Mouse (Mus musculus) retina, embryonic 14.5 days (tissue): Measurements from ENCODE around the gene Cisd1.

ENCODE experiments used
- DNase-seq: peaks from one replicate; pipeline ENCODE4 v3.0.0-alpha.2; 2015; ENCODE audit warnings: low spot score

Cisd1 gene

DNA sequence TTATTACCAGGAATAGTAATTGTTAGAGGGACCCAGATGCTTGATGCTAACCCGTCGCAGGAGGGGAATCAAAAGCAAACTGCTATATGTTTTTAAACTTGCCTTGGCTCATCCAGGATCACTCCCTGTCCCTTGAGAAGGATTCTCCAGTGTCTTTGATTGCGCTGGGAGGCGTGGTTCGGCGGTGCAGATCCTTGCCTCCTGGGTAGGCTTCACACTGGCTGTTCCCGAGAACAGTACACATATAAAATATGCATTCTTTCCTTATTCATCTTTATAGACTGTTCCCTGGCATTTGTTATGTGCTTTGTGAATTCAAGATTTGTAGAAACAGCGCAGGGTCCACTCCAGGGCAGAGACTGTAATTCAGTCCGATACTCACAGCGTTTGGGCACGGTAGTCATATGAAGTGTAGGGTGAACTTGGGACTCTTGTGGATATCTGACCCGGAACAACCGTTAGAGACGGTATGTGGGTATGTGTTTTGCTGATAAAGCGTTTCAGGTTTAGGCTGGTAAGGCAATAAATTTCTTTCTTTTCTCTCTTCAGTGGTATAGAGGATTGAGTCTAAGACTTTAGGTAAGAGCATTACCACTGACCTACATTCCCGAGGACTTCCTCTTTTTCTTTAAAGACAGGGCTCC lies 4.0 kb upstream of the Cisd1 start:
- no peak for DNase-seq

- no peak for DNase-seq
Observed at GRCm38 (mm10) chr10:71347964-71348636, 3.3 kb upstream of the Cisd1 start.

- DNase-seq, result peak; percentile 97
Observed at GRCm38 (mm10) chr10:71347509-71347949, 2.8 kb upstream of the Cisd1 start, which contains the start of gene Ipmk. Gene Ipmk, plus strand, starts transcription at chr10:71347763.

- no peak for DNase-seq
Observed at GRCm38 (mm10) chr10:71346722-71347508, 2.2 kb upstream of the Cisd1 start.

- DNase-seq, result no peak
Observed at GRCm38 (mm10) chr10:71346106-71346505, 1.4 kb upstream of the Cisd1 start.

GRCm38 (mm10) chr10:71343567-71344265 lies 1.0 kb downstream of the Cisd1 start:
- no peak for DNase-seq

GRCm38 (mm10) chr10:71343130-71343529 lies 1.6 kb downstream of the Cisd1 start:
- DNase-seq, result no peak

DNA sequence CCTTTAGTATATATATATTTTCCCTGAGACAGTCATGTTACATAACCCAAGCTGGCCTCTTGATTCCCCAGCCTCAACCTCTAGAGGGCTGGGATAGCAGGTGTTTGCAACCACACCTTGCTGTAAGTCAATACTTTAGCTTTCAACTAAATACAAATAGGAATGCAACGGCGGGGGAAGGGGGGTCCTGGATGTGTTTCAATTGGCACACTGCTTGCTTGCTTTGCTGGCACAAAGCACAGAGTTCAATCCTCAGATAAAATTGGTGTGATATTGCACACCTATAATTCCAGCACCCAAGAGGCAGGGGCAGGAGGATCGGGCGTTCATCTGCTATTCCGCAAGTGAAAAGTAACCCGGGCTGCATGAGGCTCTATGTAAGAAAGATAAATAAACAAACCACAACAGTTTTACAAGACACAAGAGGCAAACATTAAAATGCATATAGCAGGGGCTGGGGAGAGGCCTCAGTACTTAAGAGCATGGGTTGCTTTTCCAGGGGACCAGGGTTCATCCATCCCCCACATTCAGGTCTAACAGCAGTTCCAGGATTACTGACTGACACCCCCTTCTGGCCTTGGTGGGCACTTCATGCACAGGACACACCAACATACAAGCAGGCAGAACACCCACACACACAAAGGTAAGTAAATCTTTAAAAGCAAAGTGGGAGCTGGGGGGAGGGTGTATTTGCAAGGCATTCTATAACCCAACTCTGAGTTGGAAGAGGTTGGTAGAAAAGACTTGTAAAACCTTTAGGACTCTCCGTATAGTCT lies 2.5 kb downstream of the Cisd1 start:
- peak; percentile 40 for DNase-seq

GRCm38 (mm10) chr10:71341290-71341689 lies 3.5 kb downstream of the Cisd1 start:
- no peak for DNase-seq

GRCm38 (mm10) chr10:71340195-71340594 lies 4.6 kb downstream of the Cisd1 start:
- DNase-seq, result no peak

GRCm38 (mm10) chr10:71339463-71339862 lies 5.3 kb downstream of the Cisd1 start:
- no peak for DNase-seq

DNA sequence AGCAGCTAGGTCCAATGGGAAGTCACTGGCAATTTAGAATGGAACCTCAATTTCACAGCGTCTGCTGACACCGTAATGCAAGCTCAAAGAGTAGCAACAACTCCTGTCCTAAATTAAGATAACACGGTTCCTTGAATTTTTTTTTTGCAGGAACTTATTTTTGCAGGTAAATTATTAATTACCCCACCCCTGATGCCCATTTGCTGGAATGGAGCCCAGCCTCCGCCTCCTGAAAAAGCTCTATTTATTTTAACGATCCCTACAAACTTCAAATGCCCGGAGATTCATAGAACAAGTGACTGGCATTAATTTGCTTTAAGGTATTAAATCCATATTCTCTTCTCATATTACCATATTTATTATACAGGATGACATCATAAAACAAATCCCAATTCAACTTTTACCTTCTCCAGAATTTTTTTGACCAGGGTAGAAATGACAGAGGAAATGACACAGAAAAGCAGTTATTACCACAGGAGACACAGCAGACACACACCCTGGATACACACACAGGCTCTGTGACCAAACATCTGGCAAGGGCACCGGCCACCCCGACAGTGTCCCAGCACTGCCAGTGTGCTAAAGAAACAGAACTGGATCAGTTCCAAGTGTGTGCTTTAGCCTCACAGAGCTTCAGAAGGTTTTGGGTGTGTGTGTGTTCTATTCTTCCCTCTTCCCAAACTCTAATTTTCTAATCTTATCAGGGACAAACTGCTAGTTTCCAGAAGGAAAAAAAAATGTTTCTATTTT lies 6.4 kb downstream of the Cisd1 start:
- no peak for DNase-seq

DNA sequence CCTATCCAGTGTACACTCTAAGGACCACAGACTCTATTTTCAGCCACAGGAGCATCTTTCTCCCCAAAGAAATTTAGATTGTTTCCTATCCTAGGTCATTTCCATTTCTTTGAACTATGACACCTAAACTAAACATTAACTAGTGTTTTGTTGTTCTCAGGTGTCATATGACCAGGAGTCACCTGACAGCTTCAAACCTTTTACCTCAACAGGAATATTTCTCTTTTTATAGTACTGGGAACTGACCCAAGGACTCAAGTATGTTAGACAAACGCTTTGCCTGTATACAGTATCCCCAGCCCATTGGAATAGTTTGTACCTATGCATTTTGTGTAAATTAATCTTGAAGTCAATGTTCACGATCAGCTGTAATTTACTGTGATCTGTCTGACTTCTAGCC lies 7.0 kb downstream of the Cisd1 start:
- no peak for DNase-seq

DNA sequence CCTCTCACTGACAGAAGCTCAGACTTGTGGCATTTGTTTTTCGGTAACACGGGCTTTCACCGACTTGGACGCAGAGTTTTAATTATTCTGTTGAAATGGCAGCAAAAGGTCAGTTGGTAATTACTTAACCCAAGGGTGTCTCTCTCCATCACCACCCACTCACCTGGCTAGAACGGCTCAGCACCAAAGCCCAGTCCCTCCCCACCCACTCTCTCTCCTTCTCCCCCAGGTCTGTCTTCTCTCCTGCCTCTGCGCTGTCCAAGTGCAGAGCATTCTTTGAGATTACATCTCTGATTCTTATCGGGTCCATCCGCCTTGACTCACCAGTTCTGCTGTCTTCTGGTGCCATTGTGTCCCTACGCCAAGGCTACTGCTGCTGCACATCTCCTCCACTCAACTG lies 11.9 kb downstream of the Cisd1 start:
- no peak for DNase-seq

DNA sequence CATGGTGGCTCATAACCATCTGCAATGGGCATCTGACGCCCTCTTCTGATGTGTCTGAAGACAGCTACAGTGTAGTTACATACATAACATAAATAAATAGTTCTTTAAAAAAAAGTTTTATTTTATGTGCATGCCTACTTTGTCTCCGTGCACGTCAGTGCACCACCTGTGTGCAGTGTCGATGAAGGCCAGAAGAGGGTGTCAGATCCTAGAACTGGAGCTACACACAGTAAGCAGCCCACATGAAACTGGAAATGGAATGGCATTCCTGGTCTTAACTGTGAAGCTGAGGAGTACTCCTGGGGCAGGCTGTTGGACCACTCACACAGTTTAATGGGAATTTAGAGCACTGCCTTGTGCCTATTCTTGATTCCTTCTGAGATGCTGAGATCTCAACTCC lies 12.4 kb downstream of the Cisd1 start:
- DNase-seq, result no peak

DNA sequence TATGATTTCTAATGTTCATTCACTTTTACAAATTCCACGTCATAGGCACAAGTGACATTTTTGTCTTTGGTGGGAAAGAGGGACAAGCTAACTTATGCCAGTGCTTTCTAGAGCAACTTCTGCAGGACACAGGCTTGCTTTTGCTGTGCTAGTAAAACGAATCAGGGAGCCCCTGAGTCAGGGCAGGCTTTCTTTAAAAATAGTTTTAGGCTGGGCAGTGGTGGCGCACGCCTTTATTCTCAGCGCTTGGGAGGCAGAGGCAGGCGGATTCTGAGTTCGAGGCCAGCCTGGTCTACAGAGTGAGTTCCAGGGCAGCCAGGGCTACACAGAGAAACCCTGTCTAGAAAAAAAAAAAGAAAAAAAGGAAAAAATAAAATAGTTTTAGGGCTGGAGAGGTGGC lies 12.8 kb downstream of the Cisd1 start:
- DNase-seq, result no peak

DNA sequence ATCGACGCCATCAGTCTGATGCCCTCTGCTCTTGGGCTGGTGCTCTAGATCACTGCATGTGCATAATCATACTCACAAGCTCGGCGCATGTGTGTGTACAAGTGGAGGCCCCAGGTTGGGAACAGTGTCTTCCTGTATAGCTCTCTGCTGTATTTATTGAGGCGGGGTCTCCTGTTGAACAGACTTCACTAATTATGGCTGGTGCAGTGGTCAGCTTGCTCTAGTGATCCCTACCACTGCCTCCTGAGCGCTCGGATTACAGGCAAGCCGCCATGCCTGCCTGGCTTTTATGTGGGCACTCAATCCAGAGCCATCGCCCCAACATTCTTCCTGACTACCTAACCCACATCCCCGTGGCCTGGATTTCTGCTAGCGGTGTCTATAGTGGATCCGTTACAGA lies 14.7 kb downstream of the Cisd1 start:
- DNase-seq, result no peak

DNA sequence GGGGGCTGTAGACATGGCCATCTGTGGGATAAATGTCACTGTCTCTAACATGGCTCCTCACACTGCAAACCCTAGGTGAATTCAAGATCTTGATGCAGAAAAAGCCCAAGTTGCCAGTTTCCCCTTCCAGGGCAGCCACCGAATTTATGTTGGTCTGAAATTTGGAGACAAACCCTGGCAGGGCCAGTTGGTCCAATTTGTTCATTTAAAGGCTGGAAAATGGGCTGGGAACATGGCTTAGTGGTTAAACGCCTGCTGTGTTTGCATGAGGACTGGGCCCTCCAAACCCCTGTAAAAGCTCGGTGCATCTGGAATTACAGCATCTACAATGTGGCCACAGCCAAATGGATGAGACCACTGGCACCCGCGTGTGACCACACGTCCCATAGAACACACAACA lies 15.5 kb downstream of the Cisd1 start:
- no peak for DNase-seq

GRCm38 (mm10) chr10:71328870-71329269 lies 15.9 kb downstream of the Cisd1 start:
- no peak for DNase-seq

DNA sequence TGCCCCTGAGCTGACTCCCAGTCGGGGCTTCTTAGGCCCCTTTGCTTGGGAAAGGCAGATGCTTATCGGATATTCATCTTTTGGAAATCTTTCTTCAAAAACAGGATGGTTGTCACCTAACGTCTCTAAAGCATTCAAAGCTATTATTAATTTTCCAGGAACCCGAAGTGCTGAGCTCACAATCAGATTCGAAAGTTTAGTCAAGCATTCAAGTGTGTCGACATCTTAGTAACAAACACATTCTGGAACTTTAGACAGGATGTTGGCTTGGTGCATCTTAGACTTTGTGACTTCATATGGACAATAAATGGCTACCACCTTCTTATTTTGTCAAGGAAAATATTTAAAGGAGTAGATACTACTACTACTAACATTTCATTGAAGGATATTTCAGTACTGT lies 16.4 kb downstream of the Cisd1 start:
- no peak for DNase-seq

DNA sequence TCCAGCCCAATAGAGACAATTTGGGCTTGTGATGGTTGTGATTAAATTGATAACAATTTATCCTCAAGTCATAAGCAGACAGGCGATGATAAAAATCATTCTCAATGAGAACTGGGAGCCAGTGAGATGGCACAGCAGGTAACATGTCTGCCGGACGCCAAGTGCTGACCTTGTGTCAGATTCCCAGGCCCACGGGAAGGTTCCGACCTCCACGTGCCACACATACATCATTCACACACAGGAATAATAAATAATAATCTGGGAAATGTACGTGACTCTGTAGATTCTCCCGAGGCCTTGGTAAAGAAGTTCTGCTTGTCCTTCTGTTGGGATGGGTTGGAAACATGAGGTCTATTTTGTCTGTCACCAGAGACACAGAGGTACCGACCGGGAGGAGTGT lies 17.4 kb downstream of the Cisd1 start:
- DNase-seq, result no peak
